Mouse (Mus musculus): ENCODE measurements around the gene Polr3gl. TPM values are rescaled to one million over a fixed set of nuclear protein-coding genes. Genes with fewer than 3 reads are reported as not detected.

The Polr3gl gene
- polyA plus RNA-seq, 1 experiment = 15.4 TPM

GRCm38 (mm10) chr3:96581771-96582515 is 12.0 kb downstream of the Polr3gl start:
- TF ChIP-seq FLI1 (IDR thresholded peaks at IDR 0.05; ENCODE audit: low read length) (no peak), GATA1 (IDR thresholded peaks at IDR 0.05; ENCODE audit: borderline replicate concordance, low read length) (no peak)
- Histone ChIP-seq H3K4me1 (peaks cover 42% of the 10 kb centered on the region), H3K4me3 (replicated peaks) (no peak overlapping the region), H3K27me3 (replicated peaks) (no peaks in the 10 kb centered on the region), H3K36me3 (replicated peaks; ENCODE audit: low read length) (peaks cover 27% of the 10 kb centered on the region), H3K9me3 (peaks cover 6% of the 10 kb centered on the region; the same call in 1 of the 2 replicates)

- H3K9me3 ChIP-seq = peaks cover 6% of the 10 kb centered on the region; the same call in 1 of the 2 replicates
- H3K4me1 ChIP-seq = peaks cover 48% of the 10 kb centered on the region
- peaks cover 27% of the 10 kb centered on the region for H3K36me3 ChIP-seq (replicated peaks; ENCODE audit: low read length)
- no peaks in the 10 kb centered on the region for H3K27me3 ChIP-seq (replicated peaks)
- no peak for TF ChIP-seq FLI1 (IDR thresholded peaks at IDR 0.05; ENCODE audit: low read length)
- no peak for TF ChIP-seq GATA1 (IDR thresholded peaks at IDR 0.05; ENCODE audit: borderline replicate concordance, low read length)
- no peak overlapping the region for H3K4me3 ChIP-seq (replicated peaks)
These were observed 12.8 kb downstream of the Polr3gl start for GRCm38 (mm10) chr3:96581141-96581540.

- Histone ChIP-seq H3K27me3 (replicated peaks) (no peaks in the 10 kb centered on the region), H3K9me3 (peaks cover 6% of the 10 kb centered on the region; the same call in 1 of the 2 replicates), H3K4me1 (peaks cover 51% of the 10 kb centered on the region), H3K4me3 (replicated peaks) (peak overlapping the region; percentile 87), H3K36me3 (replicated peaks; ENCODE audit: low read length) (peaks cover 27% of the 10 kb centered on the region)
- TF ChIP-seq FLI1 (IDR thresholded peaks at IDR 0.05; ENCODE audit: low read length) = no peak
- TF ChIP-seq GATA1 (IDR thresholded peaks at IDR 0.05; ENCODE audit: borderline replicate concordance, low read length) = peak; percentile 96
These were observed 14.0 kb downstream of the Polr3gl start for GRCm38 (mm10) chr3:96579885-96580454.

GRCm38 (mm10) chr3:96579239-96579750 is 14.7 kb downstream of the Polr3gl start:
- peak overlapping the region; percentile 87 for H3K4me3 ChIP-seq (replicated peaks)
- TF ChIP-seq FLI1 (IDR thresholded peaks at IDR 0.05; ENCODE audit: low read length) (no peak), GATA1 (IDR thresholded peaks at IDR 0.05; ENCODE audit: borderline replicate concordance, low read length) (no peak)
- peaks cover 6% of the 10 kb centered on the region; the same call in 1 of the 2 replicates for H3K9me3 ChIP-seq
- H3K4me1 ChIP-seq = peaks cover 51% of the 10 kb centered on the region
- peaks cover 25% of the 10 kb centered on the region for H3K36me3 ChIP-seq (replicated peaks; ENCODE audit: low read length)
- no peaks in the 10 kb centered on the region for H3K27me3 ChIP-seq (replicated peaks)

- H3K4me3 ChIP-seq (replicated peaks) = no peak overlapping the region
- no peaks in the 10 kb centered on the region for H3K27me3 ChIP-seq (replicated peaks)
- H3K4me1 ChIP-seq = peaks cover 51% of the 10 kb centered on the region
- 0 out of 2 replicates have a peak, but pooled peaks cover 1% of the 10 kb centered on the region for H3K9me3 ChIP-seq
- H3K36me3 ChIP-seq (replicated peaks; ENCODE audit: low read length) = peaks cover 19% of the 10 kb centered on the region
- TF ChIP-seq FLI1 (IDR thresholded peaks at IDR 0.05; ENCODE audit: low read length) (no peak), GATA1 (IDR thresholded peaks at IDR 0.05; ENCODE audit: borderline replicate concordance, low read length) (no peak)
These were observed 15.3 kb downstream of the Polr3gl start for GRCm38 (mm10) chr3:96578561-96579238.

GRCm38 (mm10) chr3:96577566-96577965 is 16.4 kb downstream of the Polr3gl start:
- TF ChIP-seq FLI1 (IDR thresholded peaks at IDR 0.05; ENCODE audit: low read length) (no peak), GATA1 (IDR thresholded peaks at IDR 0.05; ENCODE audit: borderline replicate concordance, low read length) (no peak)
- Histone ChIP-seq H3K4me3 (replicated peaks) (peak overlapping the region; percentile 84), H3K4me1 (peaks cover 58% of the 10 kb centered on the region)

GRCm38 (mm10) chr3:96576690-96577541 is 17.1 kb downstream of the Polr3gl start, which contains the start of gene Gm16253:
Gene Gm16253, plus strand, starts transcription at chr3:96576984.
- peak within 1 kb of the TSS; percentile 84 for H3K4me3 ChIP-seq (replicated peaks)

More at GRCm38 (mm10) chr3:96577566-96577965, 16.4 kb downstream of the Polr3gl start:
- Histone ChIP-seq H3K27me3 (replicated peaks) (no peaks in the 10 kb centered on the region), H3K36me3 (replicated peaks; ENCODE audit: low read length) (peaks cover 18% of the 10 kb centered on the region), H3K9me3 (no peaks in the 10 kb centered on the region)

GRCm38 (mm10) chr3:96576005-96576658 is 17.8 kb downstream of the Polr3gl start:
- peaks cover 11% of the 10 kb centered on the region for H3K36me3 ChIP-seq (replicated peaks; ENCODE audit: low read length)
- no peaks in the 10 kb centered on the region for H3K27me3 ChIP-seq (replicated peaks)
- no peaks in the 10 kb centered on the region for H3K9me3 ChIP-seq
- peak overlapping the region; percentile 84 for H3K4me3 ChIP-seq (replicated peaks)
- peaks cover 71% of the 10 kb centered on the region for H3K4me1 ChIP-seq
- TF ChIP-seq GATA1 (IDR thresholded peaks at IDR 0.05; ENCODE audit: borderline replicate concordance, low read length) = no peak
- TF ChIP-seq FLI1 (IDR thresholded peaks at IDR 0.05; ENCODE audit: low read length) = no peak

More at GRCm38 (mm10) chr3:96576690-96577541, 17.1 kb downstream of the Polr3gl start, which contains the start of gene Gm16253:
- Histone ChIP-seq H3K4me1 (peaks cover 63% of the 10 kb centered on the region), H3K9me3 (no peaks in the 10 kb centered on the region), H3K36me3 (replicated peaks; ENCODE audit: low read length) (peaks cover 17% of the 10 kb centered on the region), H3K27me3 (replicated peaks) (no peaks in the 10 kb centered on the region)
- TF ChIP-seq GATA1 (IDR thresholded peaks at IDR 0.05; ENCODE audit: borderline replicate concordance, low read length) (no peak), FLI1 (IDR thresholded peaks at IDR 0.05; ENCODE audit: low read length) (no peak)

Data from megakaryocyte, embryonic 14.5 days (primary cell).